Mouse (Mus musculus) G1E (cell line): ENCODE data around the gene Schip1. TPM values are rescaled to one million over a fixed set of nuclear protein-coding genes. Genes with fewer than 3 reads are reported as not detected.

Source experiments
- ATAC-seq: 2 replicates; pipeline ENCODE4 v1.8.0; 2016; ENCODE audit warnings: mild to moderate bottlenecking; ENCODE audit not compliant: insufficient number of reproducible peaks, poor library complexity, low FRiP score, severe bottlenecking; ENCODE audit errors: extremely low read depth
- DNase-seq: peaks from one replicate; pipeline ENCODE4 v3.0.0; 2012; ENCODE audit warnings: low spot score
- H3K27me3 ChIP-seq: 2 replicates; pipeline ENCODE4 v1.6.1; 2012; ENCODE audit warnings: mild to moderate bottlenecking, low read length, inconsistent platforms; ENCODE audit not compliant: insufficient read depth
- H3K36me3 ChIP-seq: replicated peaks from 2 replicates; pipeline ENCODE3; 2012; ENCODE audit warnings: mild to moderate bottlenecking, inconsistent platforms
- H3K4me1 ChIP-seq: 2 replicates; pipeline ENCODE4 v1.6.1; 2012; ENCODE audit warnings: low read depth, low read length, inconsistent platforms, mixed read lengths; ENCODE audit not compliant: insufficient read depth
- H3K4me3 ChIP-seq: 2 replicates; pipeline ENCODE4 v1.5.1; 2012; ENCODE audit warnings: low read depth, mild to moderate bottlenecking, inconsistent platforms, low read length, moderate library complexity, mixed read lengths
- H3K9me3 ChIP-seq: replicated peaks from 2 replicates; pipeline ENCODE4 v1.6.1; 2012; ENCODE audit warnings: inconsistent platforms
- CTCF ChIP-seq: IDR thresholded peaks from 2 replicates; pipeline ENCODE4 v1.5.1; 2012; ENCODE audit warnings: low read depth, low read length, inconsistent platforms, mixed read lengths
- GATA1 ChIP-seq: IDR thresholded peaks from 2 replicates; pipeline ENCODE4 v1.6.1; 2012; ENCODE audit warnings: borderline replicate concordance, low read length, inconsistent platforms, mixed read lengths
- GATA2 ChIP-seq: IDR thresholded peaks from 2 replicates; pipeline ENCODE4 v1.6.1; 2012; ENCODE audit warnings: low read depth, low read length, inconsistent platforms, borderline replicate concordance
- POLR2AphosphoS5 ChIP-seq: IDR thresholded peaks from 2 replicates; pipeline ENCODE4 v1.6.1; 2012; ENCODE audit warnings: low read depth, low read length, inconsistent platforms; ENCODE audit not compliant: insufficient replicate concordance
- TAL1 ChIP-seq: conservative IDR thresholded peaks from 2 replicates; pipeline ENCODE4 v1.6.1; 2012; ENCODE audit warnings: low read depth, low read length, inconsistent platforms, mixed read lengths
- polyA plus RNA-seq: library from polyadenylated mRNA; stranded (reverse); fragments of >175 nt; gene quantifications from 2 replicates; pipeline ENCODE4 v1.2.3, GENCODE M21; 2012
- total RNA-seq, 2 experiments: library from RNA; stranded (forward) in 1 of 2; stranded (reverse) in 1 of 2; fragments of 200-1000 nt in 1 of 2; fragments of >200 nt in 1 of 2; fragmentation: Nextera tagmentation in 1 of 2; gene quantifications; 2 replicates each; pipeline ENCODE4 v1.2.3; 2014 to 2017

Schip1 gene
- total and polyA plus RNA-seq, 3 experiments, result 0.16 TPM; not detected in 2

GRCm38 (mm10) chr3:68570319-68570718, 505.7 kb downstream of the Schip1 start:
- no peak for TF ChIP-seq TAL1
- TF ChIP-seq GATA1, result no peak
- no peak for TF ChIP-seq POLR2AphosphoS5
- no peak for TF ChIP-seq GATA2
- no peak for TF ChIP-seq CTCF
- peaks cover 37% of the 10 kb centered on the region for H3K9me3 ChIP-seq
- no peak overlapping the region for H3K4me3 ChIP-seq
- no peaks in the 10 kb centered on the region for H3K36me3 ChIP-seq
- H3K4me1 ChIP-seq, result no peaks in the 10 kb centered on the region
- DNase-seq, result no peak
- peaks cover 2% of the 10 kb centered on the region; the same call in 1 of the 2 replicates for H3K27me3 ChIP-seq
- ATAC-seq, result no peak

DNA sequence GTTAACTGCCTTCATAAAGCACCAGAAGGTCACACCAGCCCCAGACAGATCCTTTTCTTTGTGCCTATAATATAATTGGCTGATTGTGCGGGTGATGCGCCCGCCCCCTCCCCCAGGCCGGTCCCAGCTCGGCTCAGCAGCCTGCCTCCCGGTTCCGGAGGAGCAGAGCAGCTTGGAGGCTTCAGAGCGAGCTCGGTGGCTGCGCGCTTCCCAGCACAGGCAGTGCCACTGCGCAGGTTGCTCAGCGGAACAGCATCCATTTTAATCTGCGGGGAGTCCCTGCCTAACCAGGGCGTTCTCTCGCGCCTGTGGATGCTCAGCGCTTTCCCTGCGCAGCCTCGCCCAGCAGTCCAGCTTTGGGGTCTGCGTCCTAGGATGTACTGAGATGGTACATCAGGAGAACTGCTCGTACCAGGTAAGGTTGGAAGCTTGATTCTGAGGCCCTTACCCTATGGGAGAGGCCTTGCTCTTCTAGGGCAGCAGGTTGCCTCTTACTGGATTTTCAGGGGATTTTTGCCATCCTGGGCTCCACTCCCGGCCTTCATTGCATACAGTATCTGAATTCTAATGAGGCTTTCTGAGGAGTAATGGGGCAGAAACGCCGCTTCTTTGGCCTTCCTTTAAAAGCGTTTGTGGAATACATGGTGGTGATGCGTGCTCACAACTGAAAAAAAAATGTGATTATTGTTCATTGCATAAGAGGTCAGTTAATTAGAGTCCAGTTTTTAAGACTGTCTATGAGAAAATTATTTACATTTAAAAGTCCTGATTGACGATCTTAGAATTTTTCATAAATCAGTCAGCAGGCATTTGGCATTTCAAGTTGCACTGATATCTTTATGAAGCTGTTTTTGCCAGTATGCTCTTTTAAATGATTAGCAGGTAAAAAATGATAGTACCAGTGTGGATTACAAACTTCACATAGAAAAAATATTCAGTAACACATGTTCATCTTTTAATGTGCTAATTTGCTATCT, 507.9 kb downstream of the Schip1 start:
- H3K4me3 ChIP-seq, result no peak overlapping the region
- peaks cover 40% of the 10 kb centered on the region for H3K9me3 ChIP-seq
- no peak for DNase-seq
- TF ChIP-seq CTCF (no peak), GATA1 (no peak), TAL1 (no peak), GATA2 (no peak), POLR2AphosphoS5 (no peak)
- H3K36me3 ChIP-seq, result no peaks in the 10 kb centered on the region
- no peak for ATAC-seq
- H3K4me1 ChIP-seq, result no peaks in the 10 kb centered on the region
- peaks cover 2% of the 10 kb centered on the region; the same call in 1 of the 2 replicates for H3K27me3 ChIP-seq

DNA sequence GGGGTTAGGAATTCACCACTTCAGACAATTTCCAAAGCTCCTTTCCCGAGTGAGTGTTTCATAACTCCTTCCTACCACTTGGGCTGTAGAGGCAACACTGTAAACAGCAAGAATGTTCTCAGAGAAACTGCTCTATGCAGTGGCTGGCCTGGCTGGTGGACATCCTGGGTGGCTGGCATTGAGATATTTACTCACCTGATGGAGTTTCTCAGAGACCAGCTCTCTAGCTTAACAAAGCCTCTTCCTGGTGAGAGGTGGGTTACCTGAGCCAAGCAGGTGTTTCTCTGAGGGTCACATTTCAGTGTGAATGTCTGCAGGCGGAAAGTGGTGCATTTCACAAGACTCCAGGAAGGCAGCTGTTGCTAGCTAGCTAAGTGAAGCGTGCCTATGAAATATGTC, 508.6 kb downstream of the Schip1 start:
- no peak overlapping the region for H3K4me3 ChIP-seq
- peaks cover 39% of the 10 kb centered on the region for H3K9me3 ChIP-seq
- H3K36me3 ChIP-seq, result no peaks in the 10 kb centered on the region
- no peak for DNase-seq
- no peak for ATAC-seq
- H3K4me1 ChIP-seq, result no peaks in the 10 kb centered on the region
- H3K27me3 ChIP-seq, result peaks cover 2% of the 10 kb centered on the region; the same call in 1 of the 2 replicates
- no peak for TF ChIP-seq GATA2
- TF ChIP-seq CTCF, result no peak
- no peak for TF ChIP-seq GATA1
- TF ChIP-seq POLR2AphosphoS5, result no peak
- TF ChIP-seq TAL1, result no peak

- no peak for DNase-seq
- H3K4me3 ChIP-seq, result no peak overlapping the region
- TF ChIP-seq GATA1 (no peak), GATA2 (no peak), CTCF (no peak), POLR2AphosphoS5 (no peak), TAL1 (no peak)
- H3K36me3 ChIP-seq, result no peaks in the 10 kb centered on the region
- peaks cover 36% of the 10 kb centered on the region for H3K9me3 ChIP-seq
- peaks cover 2% of the 10 kb centered on the region; the same call in 1 of the 2 replicates for H3K27me3 ChIP-seq
- no peak for ATAC-seq
- no peaks in the 10 kb centered on the region for H3K4me1 ChIP-seq
Observed at GRCm38 (mm10) chr3:68574097-68574496, 509.5 kb downstream of the Schip1 start.

GRCm38 (mm10) chr3:68574565-68574964, 510.0 kb downstream of the Schip1 start:
- Histone ChIP-seq H3K9me3 (peaks cover 35% of the 10 kb centered on the region), H3K4me1 (no peaks in the 10 kb centered on the region), H3K4me3 (no peak overlapping the region), H3K36me3 (no peaks in the 10 kb centered on the region), H3K27me3 (peaks cover 2% of the 10 kb centered on the region; the same call in 1 of the 2 replicates)
- DNase-seq, result no peak
- TF ChIP-seq CTCF (no peak), GATA2 (no peak), POLR2AphosphoS5 (no peak), TAL1 (no peak), GATA1 (no peak)
- ATAC-seq, result no peak

- H3K36me3 ChIP-seq, result no peaks in the 10 kb centered on the region
- DNase-seq, result no peak
- no peaks in the 10 kb centered on the region for H3K4me1 ChIP-seq
- H3K27me3 ChIP-seq, result peaks cover 2% of the 10 kb centered on the region; the same call in 1 of the 2 replicates
- H3K9me3 ChIP-seq, result peaks cover 40% of the 10 kb centered on the region
- no peak overlapping the region for H3K4me3 ChIP-seq
- TF ChIP-seq CTCF (no peak), GATA1 (no peak), TAL1 (no peak), GATA2 (no peak), POLR2AphosphoS5 (no peak)
- no peak for ATAC-seq
Observed at GRCm38 (mm10) chr3:68575636-68576340, 511.2 kb downstream of the Schip1 start.
